Mouse (Mus musculus) forebrain, embryonic 11.5 days (tissue): ENCODE measurements around the gene Mrpl18. TPM values are rescaled to one million over a fixed set of nuclear protein-coding genes. Genes with fewer than 3 reads are reported as not detected.

Experiments
- microRNA-seq: library from miRNA; unstranded; fragments of <30 nt; microRNA quantifications from one replicate; pipeline ENCODE4, GENCODE M21; 2016; ENCODE audit not compliant: insufficient number of aligned reads
- polyA plus RNA-seq: library from polyadenylated mRNA; unstranded; fragments of >200 nt; fragmentation: Nextera tagmentation; extraction: Ambion mirVana; gene quantifications from 2 replicates; pipeline ENCODE4 v1.2.1, GENCODE M21; 2014

The Mrpl18 gene
- polyA plus RNA-seq, 1 experiment from 2014 or later: 187 TPM

Small RNAs within 50 kb of the gene (microRNA-seq; reads per million reads assigned to microRNA genes)
- not detected for gene Gm24085

Other genes starting within 250 kb of the Mrpl18 start
- gene Slc22a1, start 240.5 kb downstream of the Mrpl18 start, polyA plus RNA-seq: not detected in 2 replicates
- gene Igf2r, start 146.7 kb downstream of the Mrpl18 start, polyA plus RNA-seq: 21.0 and 21.7 TPM in 2 replicates
- 0.29 TPM in 1 of 2 replicates, not detected in the other for gene Mas1, start 48.2 kb downstream of the Mrpl18 start, polyA plus RNA-seq
- gene Mrgprh, start 40.3 kb downstream of the Mrpl18 start, polyA plus RNA-seq: not detected in 2 replicates
- 1.8 and 2.3 TPM in 2 replicates for gene Pnldc1, start 6.1 kb downstream of the Mrpl18 start, polyA plus RNA-seq
- gene Tcp1, start 644 bp downstream of the Mrpl18 start, polyA plus RNA-seq: 497 and 535 TPM in 2 replicates
- gene Acat3, start 24.3 kb upstream of the Mrpl18 start, polyA plus RNA-seq: 0.87 and 1.3 TPM in 2 replicates
- 324 and 345 TPM in 2 replicates for gene Acat2, start 44.4 kb upstream of the Mrpl18 start, polyA plus RNA-seq
- gene Wtap, start 77.8 kb upstream of the Mrpl18 start, polyA plus RNA-seq: 140 and 141 TPM in 2 replicates
- gene Sod2, start 90.5 kb upstream of the Mrpl18 start, polyA plus RNA-seq: 107 and 115 TPM in 2 replicates
- 0.23 TPM in 1 of 2 replicates, not detected in the other for gene Gpr31b, start 136.0 kb upstream of the Mrpl18 start, polyA plus RNA-seq
- 0.16 TPM in 1 of 2 replicates, not detected in the other for gene Tcp10b, start 144.8 kb upstream of the Mrpl18 start, polyA plus RNA-seq
- not detected in 2 replicates for gene Unc93a, start 215.5 kb upstream of the Mrpl18 start, polyA plus RNA-seq